Mouse (Mus musculus) layer of hippocampus, postnatal 10 days (tissue): Measurements from ENCODE around the gene Cd3d. TPM values are rescaled to one million over a fixed set of nuclear protein-coding genes. Genes with fewer than 3 reads are reported as not detected.

Experiments used
- DNase-seq, 2 experiments: peaks; one replicate each; pipeline ENCODE4 v3.0.0; 2021; ENCODE audit warnings: low spot score in 2 of 2
- total RNA-seq, 2 experiments: library from RNA; stranded (reverse); gene quantifications; 2 replicates each; pipeline ENCODE4 v1.2.3; 2021

Cd3d gene
- total RNA-seq, 2 experiments from 2014 or later, result not detected

DNA sequence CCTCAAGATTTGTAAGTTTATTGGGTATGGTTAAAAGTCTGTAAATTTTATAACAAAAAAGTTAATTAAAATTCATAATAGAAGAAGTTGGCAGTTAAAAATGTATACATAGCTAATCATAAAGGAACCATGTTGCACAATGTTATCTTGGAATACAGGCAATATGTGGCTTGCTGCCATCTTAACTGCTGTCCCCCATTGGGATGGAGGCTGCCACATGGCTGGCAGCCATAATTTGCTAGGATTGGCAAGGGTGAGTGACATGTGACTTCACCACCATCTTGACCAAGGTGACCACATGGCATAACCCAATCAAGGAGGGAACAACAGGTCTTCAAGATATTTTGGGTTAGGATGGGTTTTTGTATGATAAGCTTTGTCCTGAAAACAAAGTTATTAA lies 10.7 kb downstream of the Cd3d start:
- DNase-seq, result no peak

DNA sequence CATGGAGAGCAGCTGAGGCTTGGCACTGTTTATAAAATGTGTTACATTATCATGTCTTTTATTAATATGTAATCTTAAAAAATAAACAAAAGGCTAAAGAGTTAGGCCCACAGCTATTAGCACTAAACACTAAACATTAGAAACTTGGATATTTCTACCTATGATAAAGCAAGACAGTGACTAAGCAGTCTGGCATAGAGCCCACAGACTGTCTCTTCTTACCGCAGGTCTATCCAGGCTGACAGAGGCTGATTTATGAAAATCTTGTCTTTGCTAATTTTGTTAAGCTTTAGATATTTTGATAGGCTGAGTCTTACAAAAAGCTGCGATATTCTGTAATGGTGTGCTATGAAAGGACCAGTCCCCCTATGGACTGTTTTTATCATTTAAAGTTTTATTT lies 11.7 kb downstream of the Cd3d start:
- DNase-seq, result no peak

- DNase-seq, result no peak
Measured at GRCm38 (mm10) chr9:44994962-44995361, 13.4 kb downstream of the Cd3d start.

- DNase-seq, result no peak
Measured at GRCm38 (mm10) chr9:44996590-44996989, 15.0 kb downstream of the Cd3d start.

DNA sequence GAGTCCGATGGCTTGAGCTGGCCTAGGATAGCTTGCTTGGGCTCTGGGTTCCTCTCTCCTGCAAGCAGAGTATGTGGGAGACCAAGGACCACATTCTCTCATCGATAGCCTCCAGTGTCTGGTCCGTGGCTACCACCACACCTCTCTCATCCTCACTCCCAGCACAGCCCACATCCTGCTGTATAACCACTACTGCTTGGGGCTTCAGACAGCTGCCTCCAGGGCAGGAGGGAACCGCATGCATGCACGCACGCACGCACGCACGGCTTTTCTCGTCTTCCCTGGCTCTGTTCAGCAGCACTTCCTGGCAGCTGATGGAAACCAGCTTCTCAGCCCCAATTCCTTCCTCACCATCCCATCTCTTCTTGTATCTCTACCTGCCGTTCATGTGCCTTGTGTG lies 16.6 kb downstream of the Cd3d start:
- no peak for DNase-seq

- DNase-seq, result peak; percentile 8 to 10
Measured at GRCm38 (mm10) chr9:44999171-44999570, 17.6 kb downstream of the Cd3d start.

DNA sequence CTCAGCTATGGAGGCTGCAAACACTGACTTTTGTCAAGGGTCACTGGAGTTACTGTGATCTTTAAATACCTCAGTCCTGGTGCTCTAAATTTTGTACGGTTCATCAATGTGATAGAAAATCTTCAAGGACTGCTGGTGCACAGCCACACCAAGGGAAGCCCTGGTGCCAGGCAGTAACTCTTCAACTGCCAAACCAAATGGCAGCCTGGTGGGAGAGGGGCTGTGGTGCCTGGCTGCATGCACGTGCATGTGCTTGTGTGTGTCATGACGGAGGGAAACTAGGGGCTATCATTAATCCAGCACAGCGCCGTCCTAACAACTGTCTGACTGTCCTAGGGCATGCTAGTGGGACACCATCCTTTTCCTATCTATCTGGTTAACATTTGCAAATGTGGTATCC lies 18.2 kb downstream of the Cd3d start:
- DNase-seq, result no peak

DNA sequence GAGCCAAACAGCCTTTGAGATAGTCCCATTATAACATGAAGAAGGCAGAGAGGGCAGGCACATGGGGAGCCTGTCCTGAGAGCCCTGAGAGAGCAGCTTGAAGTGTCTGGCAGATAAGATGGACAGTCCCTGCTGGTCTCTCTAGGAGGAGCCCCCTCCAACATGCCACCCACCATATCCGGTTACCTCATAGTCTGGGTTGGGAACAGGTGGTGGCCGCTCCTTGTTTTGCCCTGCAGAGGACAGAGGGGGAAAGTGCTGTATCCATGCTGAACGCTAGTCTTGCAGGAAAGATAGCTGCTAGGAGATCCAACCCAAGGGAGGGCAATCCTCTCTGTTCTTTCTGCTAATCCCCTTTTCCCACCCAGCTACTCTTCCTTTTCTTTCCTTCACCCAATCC lies 18.7 kb downstream of the Cd3d start:
- DNase-seq, result no peak

DNA sequence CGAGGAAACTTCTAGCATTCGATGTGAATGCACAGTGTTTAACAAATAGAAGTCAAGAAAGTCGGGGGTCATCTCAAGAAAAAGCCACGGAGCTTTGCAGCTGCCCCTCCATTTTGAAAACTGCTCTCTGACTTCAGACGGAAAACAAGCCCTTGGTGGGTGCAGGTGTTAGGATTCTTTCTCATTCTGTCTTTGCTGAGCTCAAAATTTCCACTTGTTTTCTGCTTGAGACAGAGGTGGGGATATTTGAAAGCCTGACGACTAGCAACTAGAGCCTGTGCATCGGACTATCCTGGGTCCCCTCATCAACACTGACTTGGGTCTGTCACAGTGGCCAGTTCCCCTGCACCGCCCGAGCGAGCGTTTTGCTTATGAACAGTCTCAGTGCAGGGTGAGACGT lies 25.8 kb downstream of the Cd3d start:
- no peak for DNase-seq

- no peak for DNase-seq
Measured at GRCm38 (mm10) chr9:45008342-45008741, 26.8 kb downstream of the Cd3d start.

- DNase-seq, result no peak
Measured at GRCm38 (mm10) chr9:45009180-45010078, 27.8 kb downstream of the Cd3d start, which contains the start of gene Cd3e. Gene Cd3e, minus strand, starts transcription at chr9:45009627.

DNA sequence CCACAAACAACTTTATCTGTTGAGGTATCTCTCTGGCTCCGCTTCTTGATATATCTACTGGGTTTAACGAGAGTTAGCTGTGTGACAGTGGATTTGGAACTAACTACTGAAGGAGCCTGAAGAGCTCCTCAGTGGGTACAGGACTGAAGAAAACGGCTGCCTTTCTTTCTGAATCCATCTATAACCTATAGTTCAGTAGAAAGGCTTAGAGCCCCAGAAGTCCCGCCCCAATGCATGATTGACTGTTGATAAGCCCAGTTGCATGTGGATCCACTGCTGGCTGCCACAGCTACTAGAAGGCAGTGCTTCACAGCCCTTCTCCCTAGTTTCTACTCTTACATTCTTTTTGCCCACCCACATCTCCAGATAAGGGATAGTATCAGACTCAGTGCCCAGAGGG lies 28.9 kb downstream of the Cd3d start:
- DNase-seq, result no peak

DNA sequence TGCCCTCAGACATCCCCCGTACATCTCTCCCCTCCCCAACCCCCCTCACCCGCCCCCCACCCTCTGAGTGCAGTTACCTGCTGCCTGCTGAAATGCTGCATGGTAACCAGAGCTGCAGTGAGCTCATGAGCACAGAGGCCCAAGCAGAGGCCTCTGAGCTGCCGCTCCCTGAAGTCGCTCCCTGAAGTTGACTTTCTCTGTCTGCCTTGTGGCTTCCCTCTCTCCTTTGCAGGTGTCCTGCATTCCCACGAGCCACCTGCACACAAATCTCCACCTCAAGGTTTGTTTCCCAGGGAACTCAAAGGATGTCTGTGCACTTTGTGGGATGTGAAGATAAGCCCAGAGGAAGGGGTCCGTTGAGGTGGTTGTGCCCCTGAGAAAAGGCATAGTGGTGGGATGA lies 29.7 kb downstream of the Cd3d start:
- no peak for DNase-seq

DNA sequence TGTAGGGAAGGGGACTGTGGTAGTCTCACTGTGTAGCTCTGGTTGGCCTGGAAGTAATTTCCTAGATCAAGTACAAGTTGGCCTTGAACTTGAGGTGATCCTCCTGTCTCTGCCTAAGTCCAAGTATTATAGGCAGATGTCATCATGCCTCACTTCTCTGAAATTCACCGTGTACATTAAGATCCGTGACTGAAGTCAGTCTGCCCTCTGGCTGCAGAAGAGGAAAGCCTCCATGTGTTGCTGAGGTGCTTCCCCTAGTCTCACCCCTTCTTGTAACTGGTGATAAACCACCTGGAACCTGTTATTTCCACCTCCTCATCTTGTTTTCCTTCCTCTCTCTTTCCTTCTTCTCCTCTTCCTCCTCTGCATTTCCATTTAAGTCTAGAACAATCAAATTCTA lies 33.3 kb downstream of the Cd3d start:
- DNase-seq, result no peak

DNA sequence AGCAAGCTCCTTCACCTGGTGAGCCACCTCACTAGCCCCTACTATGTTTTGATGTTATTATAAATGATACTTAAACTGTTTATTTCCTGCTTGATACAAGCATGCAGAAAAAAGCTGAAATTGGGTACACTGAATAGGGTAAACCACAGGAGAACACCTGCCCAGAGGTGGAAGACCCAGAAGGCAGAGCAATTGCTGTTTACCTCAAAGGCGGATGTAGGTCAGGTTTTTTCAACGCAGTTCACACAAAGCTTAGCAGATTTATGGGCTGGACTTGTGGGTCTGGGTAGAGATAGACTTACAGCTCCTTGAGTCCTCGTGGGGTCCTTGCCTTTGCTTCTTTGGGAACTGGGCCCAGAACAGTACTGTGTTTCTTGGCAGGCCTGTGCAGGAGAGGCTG lies 34.3 kb downstream of the Cd3d start:
- no peak for DNase-seq

GRCm38 (mm10) chr9:45018031-45018430 lies 36.4 kb downstream of the Cd3d start:
- no peak for DNase-seq

DNA sequence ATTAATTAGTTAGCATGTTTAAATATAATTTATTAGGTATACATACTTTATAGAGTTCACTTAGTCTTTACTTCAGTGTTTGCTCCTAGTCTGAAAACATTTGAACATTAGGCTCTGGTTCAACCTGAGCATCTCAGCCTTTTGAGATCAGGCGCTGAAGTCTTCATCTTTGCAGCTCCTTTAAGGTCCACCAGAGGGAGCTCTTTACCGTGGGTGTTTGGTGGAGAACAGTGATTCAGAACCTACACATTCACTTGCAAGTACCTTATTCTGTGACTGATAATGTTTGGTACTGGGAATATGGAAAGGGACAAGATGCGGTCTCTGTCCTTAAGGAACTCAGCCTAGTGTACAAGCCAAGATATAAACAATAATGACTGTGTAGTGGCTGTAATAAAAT lies 41.2 kb downstream of the Cd3d start:
- peak; percentile 58 to 63 for DNase-seq

GRCm38 (mm10) chr9:45023638-45024037 lies 42.1 kb downstream of the Cd3d start:
- DNase-seq, result no peak

- DNase-seq, result no peak
Measured at GRCm38 (mm10) chr9:45024187-45024586, 42.6 kb downstream of the Cd3d start.

DNA sequence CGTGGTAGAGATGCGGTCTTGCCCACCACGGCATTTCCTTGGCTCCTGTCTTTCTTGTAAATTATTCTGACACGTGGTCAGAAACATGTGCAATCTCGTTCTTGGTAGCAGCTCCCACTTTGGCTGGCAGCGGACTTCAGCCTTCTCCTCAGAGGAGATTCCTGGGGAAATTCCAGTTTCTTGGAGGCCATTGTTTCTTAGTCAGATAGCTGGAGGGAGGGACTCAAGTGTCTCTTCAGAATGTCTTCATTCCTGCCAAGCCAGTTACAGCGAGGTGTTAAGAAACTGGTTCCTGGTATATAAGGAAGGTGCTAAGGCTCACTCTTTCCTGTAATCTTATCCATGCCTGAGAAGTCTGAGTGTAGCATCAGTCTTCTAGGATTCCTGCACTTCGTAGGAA lies 45.8 kb downstream of the Cd3d start:
- no peak for DNase-seq

DNA sequence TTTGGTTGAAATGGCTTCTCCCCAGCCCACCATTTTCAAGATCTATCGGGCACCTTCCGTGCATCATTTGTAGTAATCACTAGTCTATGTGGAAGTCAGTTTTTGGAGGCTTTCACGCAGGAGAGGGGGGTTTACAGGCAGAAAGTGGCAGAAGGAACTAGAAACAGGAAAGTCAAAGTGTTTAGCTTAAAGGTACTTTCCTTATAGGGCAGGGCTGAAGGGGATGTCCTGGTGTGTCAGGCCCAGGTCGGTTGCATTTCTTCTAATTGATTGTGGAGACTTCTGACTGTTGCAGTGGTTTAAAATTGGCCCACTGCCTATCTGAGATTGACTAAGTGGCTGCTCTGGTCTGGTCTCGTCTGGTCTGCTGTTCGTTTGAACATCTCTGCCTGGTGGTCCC lies 48.8 kb downstream of the Cd3d start:
- no peak for DNase-seq

DNA sequence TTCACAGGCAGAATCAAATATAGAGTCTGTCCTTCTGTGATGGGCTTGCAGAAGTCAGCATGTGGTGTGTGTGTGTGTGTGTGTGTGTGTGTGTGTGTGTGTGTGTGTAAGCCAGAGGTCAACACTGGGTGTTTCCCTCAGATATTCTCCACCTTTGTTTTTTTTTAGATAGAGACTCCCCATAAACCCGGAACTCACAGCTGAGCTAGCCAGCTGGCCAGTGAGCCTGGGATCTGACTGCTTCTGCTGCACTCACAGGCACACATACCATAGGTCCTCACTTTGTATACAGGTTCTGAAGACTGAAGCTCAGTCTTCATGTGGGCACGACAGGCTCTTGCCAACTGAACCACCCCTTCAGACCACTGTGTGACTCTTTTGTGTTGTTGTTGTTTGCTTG lies 50.7 kb downstream of the Cd3d start:
- DNase-seq, result no peak

DNA sequence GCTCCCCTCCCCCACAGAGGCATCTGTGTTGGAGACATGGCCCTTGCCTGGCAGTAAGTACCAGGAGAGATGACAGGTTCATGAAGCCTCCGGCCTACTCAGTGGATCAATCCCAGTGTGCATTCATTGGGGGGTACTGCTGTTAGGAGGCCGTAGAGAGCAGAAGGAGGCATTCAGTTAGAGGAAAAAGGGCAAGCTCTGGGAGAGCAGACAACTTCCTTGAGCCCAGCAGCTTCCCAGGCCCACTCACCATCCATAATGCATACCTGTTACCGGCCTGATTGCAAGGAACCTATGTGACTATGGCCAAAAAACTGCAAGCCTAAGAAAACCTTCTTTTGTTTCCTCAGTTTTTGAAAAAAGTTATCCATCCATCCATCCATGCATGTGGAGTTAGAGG lies 52.9 kb downstream of the Cd3d start:
- DNase-seq, result no peak
